Mouse (Mus musculus) small intestine, adult 2 months (tissue): ENCODE results near the gene 1810009A15Rik. TPM values are rescaled to one million over a fixed set of nuclear protein-coding genes. Genes with fewer than 3 reads are reported as not detected.

ENCODE experiments used
- H3K27ac ChIP-seq: fragments of 200-500 bp; 2 replicates; pipeline ENCODE4 v1.5.1; 2012; ENCODE audit warnings: low read depth, low read length, control low read depth, inconsistent platforms; ENCODE audit not compliant: insufficient read depth
- H3K27me3 ChIP-seq: fragments of 200-500 bp; 2 replicates; pipeline ENCODE4 v1.6.1; 2012; ENCODE audit warnings: mild to moderate bottlenecking, moderate library complexity, low read length, inconsistent platforms; ENCODE audit not compliant: control insufficient read depth, insufficient read depth
- H3K36me3 ChIP-seq: fragments of 200-500 bp; 2 replicates; pipeline ENCODE4 v1.6.1; 2012; ENCODE audit warnings: mild to moderate bottlenecking, low read length, control low read depth, inconsistent platforms; ENCODE audit not compliant: control insufficient read depth, insufficient read depth
- H3K4me1 ChIP-seq: fragments of 200-500 bp; 2 replicates; pipeline ENCODE4 v1.6.1; 2012; ENCODE audit warnings: low read length, inconsistent platforms, mixed read lengths; ENCODE audit not compliant: control insufficient read depth, insufficient read depth, insufficient read length
- H3K4me3 ChIP-seq: fragments of 200-500 bp; 2 replicates; pipeline ENCODE4 v1.5.1; 2012; ENCODE audit warnings: low read depth, mild to moderate bottlenecking, control low read depth, inconsistent platforms, low read length, moderate library complexity
- CTCF ChIP-seq: fragments of 200-500 bp; IDR thresholded peaks from 2 replicates; pipeline ENCODE4 v1.5.1; 2012; ENCODE audit warnings: low read depth, mild to moderate bottlenecking, control low read depth, inconsistent platforms, low read length, moderate library complexity, mixed read lengths; ENCODE audit not compliant: insufficient replicate concordance, insufficient read length; ENCODE audit errors: extremely low read depth
- POLR2A ChIP-seq: fragments of 200-500 bp; IDR thresholded peaks from 2 replicates; pipeline ENCODE4 v1.6.1; 2012; ENCODE audit warnings: low read depth, mild to moderate bottlenecking, control low read depth, inconsistent platforms, low read length, moderate library complexity
- WGBS: fragments of 180-500 bp; shearing (Covaris S2); methylation state at CpG from one replicate; pipeline ENCODE4 v1.1.7; 2018; 5-methylcytosine and 5-hydroxymethylcytosine counted together
- polyA plus RNA-seq: library from polyadenylated mRNA; depleted of rRNA; stranded (reverse); fragments of >200 nt; gene quantifications from 2 replicates; pipeline ENCODE4 v1.2.3, GENCODE M21; 2012

The 1810009A15Rik gene
- polyA plus RNA-seq, 1 experiment, result 11.4 TPM

DNA sequence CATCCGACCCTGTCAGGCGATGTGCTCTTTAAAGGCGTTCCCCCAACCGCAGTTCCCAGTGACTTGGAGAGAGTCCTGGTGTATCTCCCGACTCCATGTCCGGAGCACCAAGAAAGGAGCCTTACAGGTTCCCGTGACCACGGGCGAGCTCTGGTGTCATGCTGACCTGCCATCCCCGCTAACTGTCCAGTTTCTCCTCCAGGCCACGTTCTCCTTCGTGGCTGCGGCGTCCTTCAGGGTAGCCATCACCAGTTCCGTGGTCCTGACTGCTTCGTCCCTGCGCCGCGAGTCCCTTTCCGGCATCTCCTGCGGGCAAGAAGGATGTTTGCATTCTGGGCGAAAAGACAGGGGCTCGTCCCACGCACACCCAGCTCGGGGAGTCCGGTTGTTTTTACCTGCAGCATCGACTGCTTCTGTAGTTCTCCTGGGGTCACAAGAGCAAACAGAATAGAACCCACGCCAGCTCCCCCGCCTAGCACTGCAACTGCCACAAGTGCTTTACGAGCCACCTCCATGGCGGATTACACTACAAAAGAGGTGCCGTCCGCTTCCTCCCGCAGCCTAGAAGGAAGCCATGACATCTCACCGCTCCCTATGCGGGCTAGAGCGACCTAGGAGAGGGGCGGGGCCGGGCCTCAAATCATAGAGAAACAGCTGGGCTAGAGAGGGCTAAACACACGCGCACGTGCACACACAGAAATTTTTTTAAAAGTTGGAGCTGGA, 8.2 kb upstream of the 1810009A15Rik start, which contains the start of gene Uqcc3:
Gene Uqcc3 (minus strand): TSS at position 613 of the 723 bp plus-strand sequence.
- WGBS, result under 1% methylated on average over 42 of the region's 42 CpGs

DNA sequence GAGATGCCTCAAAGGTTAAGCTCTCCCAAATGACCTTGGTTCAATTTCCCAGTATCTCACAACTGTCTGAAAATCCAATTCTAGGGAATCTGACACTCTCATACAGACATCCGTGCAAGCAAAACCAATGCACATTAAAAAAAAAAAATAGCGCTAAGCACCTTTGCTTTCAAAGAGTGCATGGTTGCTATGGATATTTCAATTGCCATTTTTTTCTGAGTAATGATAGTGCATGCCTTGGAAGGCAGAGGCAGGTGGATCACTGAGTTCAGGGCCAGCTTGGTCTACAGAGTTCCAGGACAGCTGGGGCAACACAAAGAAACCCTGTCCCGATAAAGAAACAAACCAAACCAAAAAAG, 7.6 kb upstream of the 1810009A15Rik start:
- H3K27me3 ChIP-seq, result no peaks in the 10 kb centered on the region

More for the DNA sequence above, 8.2 kb upstream of the 1810009A15Rik start, which contains the start of gene Uqcc3:
- H3K27me3 ChIP-seq, result no peaks in the 10 kb centered on the region
- H3K27ac ChIP-seq, result peak within 1 kb of the TSS; percentile 45
- H3K36me3 ChIP-seq, result peaks cover 9% of the 10 kb centered on the region
- TF ChIP-seq POLR2A, result peak; percentile 82; the same call in 1 of the 2 replicates
- no peak for TF ChIP-seq CTCF
- H3K4me3 ChIP-seq, result peak within 1 kb of the TSS; percentile 84
- H3K4me1 ChIP-seq, result no peaks in the 10 kb centered on the region

DNA sequence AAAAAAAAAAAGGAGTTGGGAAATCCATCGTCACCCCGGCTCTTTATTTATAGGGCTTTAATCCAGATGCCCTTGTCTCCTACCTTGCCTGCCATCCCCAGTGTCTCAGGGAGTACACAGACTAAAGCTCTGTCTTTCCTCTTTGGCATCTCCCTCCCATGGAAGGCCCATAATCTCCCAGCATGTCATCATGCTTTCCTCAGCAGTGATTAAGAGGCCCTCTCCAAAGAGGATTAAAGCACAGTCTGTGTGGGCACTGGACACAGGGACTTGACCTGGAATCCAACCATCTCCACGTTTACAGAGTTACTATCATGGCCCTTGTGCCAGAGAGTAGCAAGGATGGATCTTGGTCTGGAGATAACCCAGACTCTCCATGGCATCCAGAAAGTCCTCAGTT, 5.0 kb upstream of the 1810009A15Rik start, which contains the start of the genes Lbhd1 and Gm49403:
Gene Lbhd1 (plus strand): TSS at position 117 of the 400 bp plus-strand sequence.
Gene Gm49403 (plus strand): TSS at position 315 of the 400 bp plus-strand sequence.
- no peaks in the 10 kb centered on the region; the same call in 1 of the 2 replicates for H3K4me1 ChIP-seq
- no peaks in the 10 kb centered on the region for H3K36me3 ChIP-seq
- H3K27ac ChIP-seq, result no peak within 1 kb of the TSS
- H3K27me3 ChIP-seq, result no peaks in the 10 kb centered on the region
- H3K4me3 ChIP-seq, result no peak within 1 kb of the TSS
- no peak for TF ChIP-seq CTCF
- no peak for TF ChIP-seq POLR2A
- WGBS, result 70% methylated on average over 3 of the region's 3 CpGs

More for the DNA sequence above, 7.6 kb upstream of the 1810009A15Rik start:
- H3K36me3 ChIP-seq, result peaks cover 5% of the 10 kb centered on the region
- TF ChIP-seq POLR2A, result no peak
- no peak for TF ChIP-seq CTCF
- H3K4me1 ChIP-seq, result no peaks in the 10 kb centered on the region
- H3K4me3 ChIP-seq, result peak overlapping the region; percentile 84
- WGBS, result 4% methylated on average over 3 of the region's 3 CpGs
- no peak overlapping the region for H3K27ac ChIP-seq

- H3K27me3 ChIP-seq, result no peaks in the 10 kb centered on the region
- 59% methylated on average over 1 of the region's 1 CpGs for WGBS
- H3K4me3 ChIP-seq, result no peak overlapping the region
- no peaks in the 10 kb centered on the region; the same call in 1 of the 2 replicates for H3K4me1 ChIP-seq
- TF ChIP-seq CTCF, result no peak
- TF ChIP-seq POLR2A, result no peak
- no peak overlapping the region for H3K27ac ChIP-seq
- H3K36me3 ChIP-seq, result peaks cover 5% of the 10 kb centered on the region; the same call in 1 of the 2 replicates
Observed at GRCm38 (mm10) chr19:8886916-8887584, 1.6 kb upstream of the 1810009A15Rik start.

DNA sequence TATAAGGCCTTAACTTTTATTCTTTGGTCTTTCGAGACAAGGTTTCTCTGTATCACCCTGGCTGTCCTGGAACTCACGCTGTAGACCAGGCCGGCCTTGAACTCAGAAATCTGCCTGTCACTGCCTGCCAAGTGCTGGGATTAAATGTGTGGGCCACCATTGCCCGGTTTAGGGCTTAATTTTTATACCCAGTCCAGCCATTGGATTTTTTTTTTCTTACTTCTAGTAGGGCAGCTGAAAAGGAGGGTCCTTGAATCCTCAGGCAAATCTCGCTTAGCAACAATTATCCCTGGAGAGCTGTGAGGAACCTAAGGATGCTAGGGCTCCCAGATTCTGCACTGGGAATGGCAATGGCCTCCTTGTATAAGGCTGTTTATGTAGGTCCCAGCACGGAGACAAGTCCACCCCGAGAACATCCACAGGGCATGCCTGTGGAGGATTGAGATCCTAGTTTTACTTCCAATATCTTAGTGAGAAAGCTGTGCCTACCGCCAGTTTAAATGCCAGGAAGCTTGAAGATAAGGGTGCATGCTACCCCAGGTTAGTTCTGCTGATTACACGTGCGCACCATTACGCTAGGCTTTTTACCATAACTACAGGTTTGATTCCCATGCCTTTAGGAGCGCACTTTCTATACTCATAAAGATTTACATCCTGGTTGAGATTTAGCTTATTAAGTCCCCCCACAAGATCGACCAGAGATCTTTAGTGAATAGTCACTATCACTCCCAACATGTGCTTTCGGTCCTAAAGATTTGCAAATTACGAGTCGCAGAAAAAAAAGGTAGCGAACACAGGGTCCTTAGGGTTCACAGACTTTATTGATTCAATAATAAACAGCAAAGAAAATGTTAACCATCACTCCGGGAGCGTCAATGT, 829 bp upstream of the 1810009A15Rik start:
- Histone ChIP-seq H3K27ac (peak overlapping the region; percentile 35), H3K27me3 (no peaks in the 10 kb centered on the region), H3K4me1 (no peaks in the 10 kb centered on the region; the same call in 1 of the 2 replicates), H3K36me3 (peaks cover 5% of the 10 kb centered on the region; the same call in 1 of the 2 replicates), H3K4me3 (peak overlapping the region; percentile 86)
- TF ChIP-seq POLR2A (no peak), CTCF (no peak)
- 12% methylated on average over 19 of the region's 19 CpGs for WGBS

- H3K4me1 ChIP-seq, result peaks cover 8% of the 10 kb centered on the region
Observed at GRCm38 (mm10) chr19:8892829-8893766, 4.4 kb downstream of the 1810009A15Rik start, which contains the start of gene Ints5. Gene Ints5 (plus strand): TSS chr19:8893005.

More at GRCm38 (mm10) chr19:8892829-8893766, 4.4 kb downstream of the 1810009A15Rik start, which contains the start of gene Ints5:
- 1% methylated on average over 54 of the region's 54 CpGs for WGBS
- no peaks in the 10 kb centered on the region for H3K27me3 ChIP-seq
- peak within 1 kb of the TSS; percentile 99 for H3K4me3 ChIP-seq
- H3K36me3 ChIP-seq, result peaks cover 13% of the 10 kb centered on the region; the same call in 1 of the 2 replicates
- H3K27ac ChIP-seq, result peak within 1 kb of the TSS; percentile 46
- peak; percentile 64 for TF ChIP-seq POLR2A
- TF ChIP-seq CTCF, result no peak
